Mouse (Mus musculus) right cerebral cortex, postnatal 4 days (tissue): Measurements from ENCODE around the gene Lefty1.
"Not testable (repeated sequence)": the region's sequence is repeated elsewhere in the genome, so short reads cannot be mapped to it uniquely, and the experiment has no call there.

Experiments
- DNase-seq: peaks from one replicate; pipeline ENCODE4 v3.0.0-alpha.2; 2022

Gene Lefty1

DNA sequence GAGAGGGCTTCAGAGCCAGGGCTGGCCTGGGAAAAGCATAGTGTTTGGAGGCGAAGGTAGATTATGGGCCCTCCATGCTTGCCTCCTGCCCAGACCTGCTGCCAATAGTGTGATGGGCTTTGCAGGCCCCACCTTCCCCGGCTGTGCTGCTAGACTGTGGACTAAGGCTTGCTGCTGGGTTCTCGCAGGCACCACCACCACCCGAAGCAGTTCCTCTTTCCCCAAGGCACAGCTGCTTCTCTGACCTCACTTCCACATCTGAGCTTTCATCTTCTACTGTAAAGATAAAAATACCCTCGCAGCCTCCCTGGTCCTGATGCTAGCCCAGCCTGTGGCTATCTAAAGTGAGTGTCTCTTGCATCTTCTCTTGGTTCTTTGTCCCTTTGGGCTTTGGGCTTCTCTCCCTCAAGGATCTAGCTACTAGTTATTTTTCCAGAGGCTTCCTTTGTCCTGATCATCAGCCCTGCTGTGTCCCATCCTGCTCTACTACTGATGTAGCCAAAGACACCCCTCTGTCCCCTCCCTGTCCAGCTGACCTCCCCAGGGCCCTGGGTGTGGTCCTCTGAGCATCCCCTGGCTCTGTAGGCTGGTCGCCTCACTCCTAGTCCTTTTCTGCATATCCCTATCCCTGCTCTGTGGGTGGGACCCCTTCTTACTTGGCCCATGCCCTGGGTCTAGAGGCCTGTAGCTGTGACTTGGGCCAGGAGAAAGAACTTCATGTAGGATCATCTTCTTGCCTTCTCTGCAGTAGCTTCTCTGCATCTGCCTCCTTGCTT is 12.4 kb upstream of the Lefty1 start:
- DNase-seq = no peak

DNA sequence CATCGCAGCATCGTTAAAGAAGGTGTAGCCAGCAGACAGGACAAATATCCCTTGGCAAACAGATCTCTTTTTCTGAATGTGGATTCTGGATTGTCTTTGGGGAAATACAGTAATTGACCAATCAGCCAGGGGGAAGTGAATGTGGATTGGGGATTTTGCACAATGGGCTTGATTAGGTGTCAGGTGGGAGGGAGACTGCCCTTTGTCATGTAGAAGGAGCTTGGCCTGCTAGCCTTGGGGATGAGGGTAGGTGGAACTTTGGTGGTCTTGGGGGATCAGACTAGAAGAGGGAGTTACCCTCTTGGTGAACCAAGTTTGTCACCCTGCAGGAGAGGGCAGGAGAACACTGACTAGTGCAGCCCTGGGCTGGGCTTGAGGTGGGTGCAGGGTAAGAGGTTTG is 10.1 kb upstream of the Lefty1 start:
- DNase-seq = no peak

DNA sequence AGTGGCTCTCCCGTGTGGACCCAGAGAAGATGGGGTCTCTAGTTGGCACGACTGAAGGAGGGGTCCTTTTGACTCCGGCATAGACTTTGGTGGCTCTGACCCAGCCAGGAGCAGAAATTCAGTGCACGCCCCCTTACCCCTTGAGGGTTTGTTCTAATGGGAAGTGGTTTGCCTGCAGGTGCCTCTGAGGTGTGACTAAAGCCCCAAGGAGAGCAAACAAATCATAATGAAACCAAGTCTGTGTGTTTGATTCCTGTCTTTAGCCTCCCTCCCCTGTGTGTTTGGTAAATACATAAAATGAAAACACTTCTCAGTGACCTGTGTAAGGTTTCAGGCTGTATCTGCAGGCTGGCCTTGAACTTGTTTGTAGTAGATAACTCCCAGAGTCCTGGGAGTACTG is 8.5 kb upstream of the Lefty1 start:
- no peak for DNase-seq

DNA sequence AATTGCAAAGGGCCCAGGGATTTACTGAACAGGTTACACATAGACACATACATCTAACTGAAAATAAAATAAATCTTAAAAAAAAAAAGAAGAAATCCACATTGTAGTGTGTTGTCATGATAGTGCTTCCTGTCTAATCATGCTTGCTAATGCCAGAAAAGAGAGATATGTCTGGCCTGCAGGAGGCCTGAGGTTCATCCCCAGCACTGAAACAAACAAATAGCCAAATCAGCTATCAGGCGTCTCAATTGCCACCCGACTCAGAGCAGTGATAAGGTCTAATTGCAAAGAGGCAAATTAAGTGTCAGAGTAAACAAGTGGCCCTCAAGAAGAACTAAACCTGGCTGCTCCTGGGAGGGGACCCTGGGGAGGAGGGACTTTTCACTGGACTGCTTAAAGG is 5.2 kb upstream of the Lefty1 start:
- DNase-seq = no peak

DNA sequence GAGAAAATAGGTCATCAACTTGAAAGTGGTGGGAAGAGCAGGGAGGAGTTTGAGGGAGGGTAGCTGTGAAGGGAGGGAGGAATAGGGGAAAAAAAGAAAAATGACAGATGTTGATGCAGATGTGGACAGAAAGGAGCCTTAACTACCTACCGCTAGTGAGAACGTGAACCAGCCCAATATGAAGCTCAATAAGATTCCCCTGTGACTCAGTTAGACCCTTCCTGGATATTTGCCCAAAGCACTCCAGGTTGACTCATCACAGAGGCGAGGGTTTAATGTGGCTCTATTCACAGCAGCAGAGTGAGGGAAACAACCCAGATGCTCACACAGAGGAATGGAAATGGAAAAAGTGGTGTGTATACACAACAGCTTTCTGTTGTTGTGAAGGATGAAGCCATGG is 3.7 kb upstream of the Lefty1 start:
- no peak for DNase-seq

DNA sequence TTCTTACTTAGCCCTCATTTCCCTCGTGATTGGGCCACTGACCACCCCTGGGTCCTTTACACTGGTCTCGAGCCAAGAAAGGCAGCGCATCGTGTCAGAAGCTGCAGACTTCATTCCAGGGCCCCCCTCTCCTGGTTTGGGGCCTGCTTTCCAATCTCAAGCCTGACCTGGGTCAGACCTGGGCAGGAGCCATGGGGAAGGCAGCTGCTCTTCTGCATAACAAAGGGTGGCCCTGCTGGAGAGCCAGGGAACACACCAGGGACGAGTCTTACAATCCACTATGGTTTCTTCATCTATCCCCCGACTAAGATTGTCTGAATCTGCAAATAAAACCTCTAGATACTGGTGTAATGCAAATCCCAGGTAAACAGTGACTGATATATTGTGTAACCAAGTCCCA is 1.2 kb upstream of the Lefty1 start:
- DNase-seq = no peak

DNA sequence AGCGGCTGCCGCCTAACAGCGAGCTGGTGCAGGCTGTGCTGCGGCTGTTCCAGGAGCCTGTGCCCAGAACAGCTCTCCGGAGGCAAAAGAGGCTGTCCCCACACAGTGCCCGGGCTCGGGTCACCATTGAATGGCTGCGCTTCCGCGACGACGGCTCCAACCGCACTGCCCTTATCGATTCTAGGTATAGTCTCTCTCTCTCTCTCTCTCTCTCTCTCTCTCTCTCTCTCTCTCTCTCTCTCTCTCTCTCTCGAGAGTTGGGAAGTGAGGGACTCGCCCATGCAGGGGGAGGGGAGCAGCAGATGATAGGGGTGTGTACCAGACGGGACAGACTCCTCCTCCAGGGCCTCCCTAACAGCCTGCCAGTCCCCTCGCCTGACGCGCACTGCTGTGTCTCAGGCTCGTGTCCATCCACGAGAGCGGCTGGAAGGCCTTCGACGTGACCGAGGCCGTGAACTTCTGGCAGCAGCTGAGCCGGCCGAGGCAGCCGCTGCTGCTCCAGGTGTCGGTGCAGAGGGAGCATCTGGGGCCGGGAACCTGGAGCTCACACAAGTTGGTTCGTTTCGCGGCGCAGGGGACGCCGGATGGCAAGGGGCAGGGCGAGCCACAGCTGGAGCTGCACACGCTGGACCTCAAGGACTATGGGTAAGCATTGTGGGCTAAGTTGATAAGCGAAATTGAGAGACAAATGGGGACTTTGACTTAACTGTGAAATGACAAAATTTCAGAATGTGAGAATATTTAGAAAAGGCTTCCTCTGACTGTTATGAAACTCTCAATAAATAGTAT is 2.0 kb downstream of the Lefty1 start:
- DNase-seq = not testable (repeated sequence)

DNA sequence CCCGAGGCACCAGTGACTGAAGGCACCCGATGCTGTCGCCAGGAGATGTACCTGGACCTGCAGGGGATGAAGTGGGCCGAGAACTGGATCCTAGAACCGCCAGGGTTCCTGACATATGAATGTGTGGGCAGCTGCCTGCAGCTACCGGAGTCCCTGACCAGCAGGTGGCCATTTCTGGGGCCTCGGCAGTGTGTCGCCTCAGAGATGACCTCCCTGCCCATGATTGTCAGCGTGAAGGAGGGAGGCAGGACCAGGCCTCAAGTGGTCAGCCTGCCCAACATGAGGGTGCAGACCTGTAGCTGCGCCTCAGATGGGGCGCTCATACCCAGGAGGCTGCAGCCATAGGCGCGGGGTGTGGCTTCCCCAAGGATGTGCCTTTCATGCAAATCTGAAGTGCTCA is 2.8 kb downstream of the Lefty1 start:
- DNase-seq = not testable (repeated sequence)

DNA sequence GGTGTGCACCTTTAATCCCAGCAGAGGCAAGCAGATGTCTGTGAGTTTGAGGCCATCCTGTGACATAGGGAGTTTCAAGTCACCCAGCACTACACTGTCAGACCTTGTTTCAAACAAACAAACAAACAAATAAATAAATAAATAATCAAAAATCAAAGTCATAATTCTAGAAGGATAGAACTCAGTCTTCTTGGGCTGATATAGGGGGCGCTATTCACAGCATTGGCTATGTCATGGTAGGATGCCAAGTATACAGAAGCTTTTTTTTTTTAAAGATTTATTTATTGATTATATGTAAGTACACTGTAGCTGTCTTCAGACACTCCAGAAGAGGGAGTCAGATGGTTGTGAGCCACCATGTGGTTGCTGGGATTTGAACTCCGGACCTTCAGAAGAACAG is 4.0 kb downstream of the Lefty1 start:
- not testable (repeated sequence) for DNase-seq

DNA sequence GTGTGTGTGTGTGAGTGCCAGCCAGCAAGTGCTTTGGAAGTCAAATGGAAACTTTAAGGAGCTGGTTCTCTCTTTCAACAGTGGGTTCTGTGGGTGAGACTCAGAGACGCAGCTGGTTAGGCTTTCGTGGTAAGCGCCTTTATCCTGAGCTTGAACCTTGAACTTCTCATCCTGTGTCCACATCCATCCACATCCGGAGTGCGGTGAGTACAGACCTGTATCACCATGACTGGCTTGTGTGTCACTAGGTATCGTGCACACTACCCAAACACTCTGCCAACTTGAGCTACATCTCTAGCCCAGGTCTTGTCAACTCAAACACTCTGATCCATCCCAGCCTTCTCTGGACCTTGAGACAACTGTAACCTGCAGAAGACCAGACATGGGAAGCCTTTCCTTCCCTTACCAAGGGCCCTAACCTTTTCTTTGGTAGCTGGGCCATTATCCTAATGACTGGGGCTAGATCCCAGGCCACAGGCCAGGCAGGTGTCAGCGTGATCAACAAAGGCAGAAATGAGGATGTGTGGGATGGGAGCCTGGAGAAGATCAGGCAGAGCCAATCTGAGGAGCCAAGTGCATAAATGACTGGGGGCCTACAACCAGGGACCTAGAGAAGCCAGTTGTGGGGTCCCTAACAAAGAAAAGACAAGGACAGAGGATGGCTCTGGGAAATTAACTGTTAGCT is 6.1 kb downstream of the Lefty1 start:
- no peak for DNase-seq

DNA sequence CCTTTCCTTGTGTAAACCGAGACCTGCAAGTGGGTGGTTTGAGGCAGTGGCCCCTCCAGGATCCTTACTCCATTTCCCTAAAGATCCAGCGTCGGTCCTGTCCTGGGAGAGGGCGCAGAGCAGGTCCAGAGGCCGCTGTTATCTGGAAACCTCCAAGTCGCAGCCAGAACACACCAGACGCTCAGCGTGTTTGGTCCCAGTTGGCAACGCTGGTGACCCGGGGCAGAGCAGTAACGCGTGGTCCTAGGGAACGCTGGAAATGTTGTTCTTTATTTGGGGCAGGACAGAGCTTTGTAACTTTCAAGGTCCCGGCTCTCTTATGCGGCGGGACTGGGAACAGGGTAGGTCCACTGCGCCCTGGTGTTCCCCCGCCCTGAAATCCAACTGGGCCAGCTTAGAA is 6.9 kb downstream of the Lefty1 start:
- DNase-seq = no peak

DNA sequence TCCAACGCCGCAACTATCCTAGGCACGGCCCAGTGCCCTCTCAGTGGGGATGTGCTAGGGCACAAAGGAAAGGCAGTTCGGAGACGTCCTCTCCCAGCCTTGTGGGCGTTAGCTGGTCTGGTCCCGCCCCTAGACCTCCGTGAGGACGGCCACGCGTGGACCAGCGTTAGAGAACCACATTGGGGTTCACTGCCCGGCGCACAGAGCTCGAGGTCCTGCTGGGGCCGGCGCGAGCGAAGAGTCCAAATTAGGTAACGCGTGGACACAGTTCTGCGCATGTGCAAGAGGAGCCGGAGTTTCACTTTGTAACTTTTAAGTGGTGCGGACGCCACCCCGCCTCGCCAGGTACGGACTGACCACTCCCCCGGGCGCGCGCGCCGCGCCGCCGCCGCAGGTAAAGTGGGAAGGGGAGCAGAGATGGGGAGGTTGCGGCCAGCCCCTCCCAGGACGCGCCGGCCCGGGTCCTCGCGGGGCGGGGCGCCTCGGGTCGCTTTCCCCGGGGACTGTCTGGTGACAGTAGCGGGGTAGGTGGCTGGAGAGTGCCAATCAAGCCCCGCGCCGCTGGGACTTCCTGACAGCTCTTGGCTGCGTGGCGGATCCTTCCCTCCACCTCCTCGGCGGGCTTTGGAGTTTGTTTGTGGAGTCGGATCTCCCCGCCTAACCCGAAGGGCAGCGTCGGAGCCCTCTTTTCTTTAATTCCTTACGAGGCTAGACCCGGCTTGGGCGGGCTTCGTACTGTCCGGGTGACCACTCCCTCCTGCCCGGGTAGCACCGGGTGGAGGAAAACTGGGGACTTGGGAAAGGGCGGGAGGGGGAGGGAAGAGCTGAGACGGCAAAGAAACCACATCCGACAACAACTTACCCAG is 7.6 kb downstream of the Lefty1 start, which contains the start of gene Tmem63a:
TSS of gene Tmem63a (plus strand) at position 179 of the 866 bp plus-strand sequence.
- peak; percentile 22 for DNase-seq

DNA sequence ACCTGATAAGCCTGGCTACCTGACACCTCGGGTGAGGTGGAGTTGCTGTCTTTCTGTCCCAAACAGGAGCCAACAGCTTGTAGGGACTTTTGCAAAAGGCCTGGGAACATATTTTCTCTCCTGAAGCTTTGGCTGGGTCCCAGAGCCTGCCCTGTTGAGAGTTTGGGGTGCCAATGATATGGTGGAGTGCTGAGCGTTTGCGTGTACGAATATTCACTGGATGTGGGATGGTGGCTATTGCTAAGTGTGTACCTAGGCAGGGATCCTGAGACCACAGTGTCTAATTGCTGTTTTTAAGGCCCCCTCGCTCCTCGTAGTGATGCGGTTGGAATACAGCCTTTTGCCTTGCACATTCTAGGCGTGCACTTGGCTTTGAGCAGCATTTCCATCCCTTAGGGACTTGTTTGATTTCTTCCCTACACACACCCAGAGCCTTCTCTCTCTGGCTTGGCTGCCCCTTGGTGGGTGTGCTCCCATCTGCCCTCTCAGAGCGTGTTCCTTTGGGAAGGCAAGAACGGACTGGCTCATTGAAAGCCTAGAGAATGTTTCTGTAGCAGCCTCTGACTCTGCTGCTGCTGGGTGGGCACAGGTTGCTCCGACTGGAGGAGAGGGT is 8.3 kb downstream of the Lefty1 start:
- no peak for DNase-seq

DNA sequence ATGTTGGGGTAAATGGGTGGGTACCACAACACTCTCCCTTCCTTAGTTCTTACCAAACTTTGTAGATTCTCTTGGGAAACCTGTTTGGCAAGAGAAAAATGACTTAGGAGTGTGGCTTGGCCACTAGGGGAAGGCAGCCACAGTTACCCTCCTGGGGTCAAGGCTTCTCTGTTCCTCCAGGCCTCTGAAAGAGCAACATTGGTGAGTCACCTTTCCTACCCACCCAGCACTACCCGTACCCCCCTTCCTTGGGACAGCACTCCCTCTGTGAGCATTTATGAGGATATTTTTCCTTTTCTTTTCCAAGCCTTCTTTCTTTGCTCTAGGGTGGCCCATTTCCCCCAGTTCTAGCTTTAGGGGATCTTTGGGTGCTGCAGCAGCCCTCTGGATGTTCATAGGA is 9.1 kb downstream of the Lefty1 start:
- DNase-seq = no peak

DNA sequence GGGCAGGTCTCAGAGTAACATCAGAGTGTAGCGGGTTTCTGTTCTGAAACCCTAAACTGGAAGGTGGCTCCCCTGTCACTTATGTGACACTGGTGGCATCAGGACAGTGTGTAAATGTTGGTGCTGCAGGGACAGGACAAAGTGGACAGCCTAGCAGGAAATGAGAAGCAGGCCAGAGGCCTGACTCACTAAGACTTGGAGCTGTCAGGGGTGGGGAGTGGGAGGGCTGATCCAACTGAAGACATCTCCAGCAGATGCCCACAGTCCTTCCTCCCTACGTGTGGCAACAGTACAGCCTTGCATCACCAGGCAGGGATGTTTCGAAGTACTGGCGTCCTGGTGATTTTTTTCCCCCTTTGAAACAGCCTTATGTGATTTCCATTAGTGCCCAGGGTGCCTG is 9.7 kb downstream of the Lefty1 start:
- no peak for DNase-seq

DNA sequence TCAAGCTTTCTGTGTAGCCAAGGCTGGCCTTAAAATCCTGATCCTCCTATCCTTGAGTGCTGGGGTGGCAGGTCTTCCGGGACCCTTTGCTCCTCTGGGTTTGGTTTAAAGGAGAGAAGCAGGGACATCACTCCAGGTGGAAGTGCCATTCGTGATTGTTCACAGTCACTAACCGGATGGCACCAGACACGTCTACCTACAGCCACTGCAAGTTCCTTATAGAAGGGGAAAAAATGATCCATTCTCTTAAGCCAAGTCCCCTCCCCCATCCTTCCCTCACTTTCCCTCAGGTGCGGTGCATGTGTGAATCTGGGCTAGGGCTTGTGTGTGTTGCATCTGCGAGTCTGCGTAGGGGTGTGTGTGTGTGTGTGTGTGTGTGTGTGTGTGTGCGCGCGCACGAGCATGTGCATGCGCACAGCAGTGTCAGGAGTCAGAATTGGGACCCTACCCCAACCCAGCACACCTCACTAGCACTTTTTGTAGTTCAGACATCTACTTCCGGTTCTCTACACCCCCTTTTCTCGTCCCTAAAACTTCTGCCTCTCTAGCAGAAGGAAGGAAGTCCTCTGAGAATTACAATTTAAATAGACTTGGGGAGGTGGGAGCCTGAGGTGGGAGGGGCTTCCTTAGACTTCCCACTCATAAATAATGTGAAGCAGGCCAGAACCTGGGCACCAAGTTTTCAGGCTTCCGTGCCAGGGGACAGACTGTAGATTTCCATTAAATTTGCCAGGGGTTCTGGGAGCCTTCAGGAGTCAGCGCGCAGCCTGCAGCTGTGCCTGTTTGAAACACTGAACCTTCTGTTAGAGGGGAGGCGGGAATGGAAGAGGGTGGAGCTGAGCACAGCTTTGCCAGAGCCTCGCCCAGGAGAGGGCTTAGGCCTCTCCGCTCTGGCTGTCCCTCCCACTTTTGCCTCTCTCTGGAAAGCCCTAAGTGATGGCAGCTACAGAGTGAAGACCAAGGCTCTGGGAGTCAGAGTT is 10.5 kb downstream of the Lefty1 start:
- DNase-seq = no peak

DNA sequence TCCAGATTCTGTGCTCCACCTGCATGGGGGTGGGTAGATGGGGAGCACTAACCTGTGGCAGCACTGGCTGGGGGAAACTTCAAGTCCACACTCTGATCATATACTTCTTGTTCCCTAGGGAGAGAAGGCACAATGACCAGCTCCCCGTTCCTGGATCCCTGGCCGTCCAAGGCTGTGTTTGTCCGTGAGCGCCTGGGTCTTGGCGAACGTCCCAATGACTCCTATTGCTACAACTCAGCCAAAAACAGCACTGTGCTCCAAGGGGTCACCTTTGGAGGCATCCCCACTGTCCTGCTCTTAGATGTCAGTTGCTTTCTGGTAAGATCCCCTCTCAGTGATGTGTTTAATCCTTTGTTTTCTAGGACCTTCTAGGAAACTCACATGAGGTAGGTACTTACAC is 11.6 kb downstream of the Lefty1 start:
- DNase-seq = no peak

DNA sequence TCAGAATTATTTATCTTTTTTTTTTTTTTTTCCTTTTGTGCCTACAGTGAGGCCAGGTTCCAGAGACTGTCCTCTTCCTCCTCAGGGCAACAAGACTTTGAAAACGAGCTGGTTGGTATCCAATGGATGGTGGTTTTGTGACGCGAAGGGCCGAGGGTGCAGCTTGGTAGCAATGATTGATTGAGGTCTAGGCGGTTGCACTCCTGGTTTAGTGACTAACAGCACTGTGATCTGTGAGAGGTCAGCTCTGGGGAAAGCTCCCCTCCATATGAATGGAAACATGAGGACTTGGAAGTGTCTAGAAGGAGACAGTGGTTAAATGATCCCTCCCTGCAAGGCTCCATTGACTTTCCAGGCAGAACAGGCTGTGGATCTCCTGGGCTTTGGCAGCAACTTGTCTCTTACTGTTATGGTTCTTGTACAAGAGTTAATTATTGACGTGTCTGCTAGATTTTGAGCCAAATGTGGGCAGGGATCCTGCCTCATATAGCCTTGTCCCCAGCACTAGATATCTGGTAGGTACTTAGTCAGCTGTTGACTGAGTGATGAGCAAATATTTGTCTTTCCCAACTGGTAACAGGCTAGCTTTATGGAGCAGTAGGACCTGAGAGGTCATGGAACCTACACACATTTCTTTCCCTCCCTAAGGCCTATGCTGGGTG is 17.4 kb downstream of the Lefty1 start:
- no peak for DNase-seq

DNA sequence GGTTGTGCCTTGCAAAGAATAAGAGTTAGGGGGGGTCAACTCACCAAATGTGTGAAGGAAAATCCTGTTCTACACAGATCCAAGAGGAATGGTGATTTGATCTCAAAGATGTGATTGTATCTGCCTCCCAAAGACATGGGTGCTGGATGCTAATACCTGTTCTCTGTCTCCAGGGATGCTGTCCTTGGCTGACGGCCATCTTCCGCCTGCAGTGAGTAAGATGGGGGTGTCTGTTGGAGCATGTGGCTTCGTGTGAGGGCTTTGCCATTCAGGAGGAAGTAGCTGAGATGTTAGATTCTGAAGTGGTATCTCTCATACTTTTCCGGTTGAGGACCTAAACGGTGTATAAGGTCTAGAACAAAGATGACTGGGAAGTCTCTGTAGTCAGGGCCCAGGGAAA is 18.0 kb downstream of the Lefty1 start:
- no peak for DNase-seq

DNA sequence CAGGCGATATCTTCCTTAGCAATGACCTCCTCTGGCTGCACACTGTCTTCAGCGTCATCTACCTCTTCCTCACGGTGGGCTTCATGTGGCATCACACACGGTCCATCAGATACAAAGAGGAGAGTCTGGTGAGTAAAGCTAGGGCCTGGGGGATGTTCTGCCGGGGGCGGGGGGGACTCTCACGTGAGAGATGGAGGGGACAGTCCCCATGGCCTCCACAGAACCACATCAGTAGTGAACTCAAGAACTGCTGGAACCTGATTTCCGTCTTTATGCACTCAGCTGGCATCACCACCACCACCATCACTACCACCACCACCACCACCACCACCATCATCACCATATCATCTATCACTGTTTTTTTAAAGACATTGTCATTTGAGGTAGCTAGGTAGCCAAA is 21.6 kb downstream of the Lefty1 start:
- no peak for DNase-seq

DNA sequence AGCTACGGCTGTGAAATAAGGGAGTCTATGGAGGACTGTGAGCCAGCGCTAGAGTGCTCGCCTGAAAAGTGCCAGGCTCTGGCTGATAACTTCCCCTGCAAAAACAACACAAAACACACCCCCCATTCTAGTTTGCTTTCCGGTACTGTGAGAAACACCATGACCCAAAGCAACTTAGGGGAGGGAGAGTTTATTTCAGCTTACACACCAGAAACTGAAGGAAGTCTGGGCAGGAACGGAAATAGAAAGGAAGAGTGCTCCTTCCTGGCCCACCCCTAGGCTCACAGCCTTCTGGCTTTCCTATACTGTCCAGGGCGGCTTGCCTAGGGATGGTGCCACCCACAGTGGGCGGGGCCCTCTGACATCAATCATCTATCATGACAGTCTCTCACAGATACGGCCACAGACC is 22.2 kb downstream of the Lefty1 start:
- no peak for DNase-seq
